Mouse (Mus musculus) midbrain, embryonic 13.5 days (tissue): ENCODE measurements at regions not wholly inside any gene's neighbourhood (a gene's known extent, or its start where the extent isn't known, plus 50 kb on each side); places are given as distances from the start of the nearest gene placed in this dataset.
"Not testable (repeated sequence)": the region's sequence is repeated elsewhere in the genome, so short reads cannot be mapped to it uniquely, and the experiment has no call there.

ENCODE experiments used
- ATAC-seq: fragments of 200-750 bp; cut with Nextera tagmentation; 2 replicates; pipeline ENCODE4 v1.8.0; 2017; ENCODE audit warnings: mild to moderate bottlenecking, moderate TSS enrichment, moderate library complexity
- H3K27ac ChIP-seq: fragments of 300-500 bp; sonication (generic); 2 replicates; pipeline ENCODE4 v1.5.1; 2015; ENCODE audit warnings: inconsistent platforms, mild to moderate bottlenecking, moderate library complexity
- H3K27me3 ChIP-seq: fragments of 300-500 bp; sonication (generic); 2 replicates; pipeline ENCODE4 v1.6.1; 2015; ENCODE audit warnings: mild to moderate bottlenecking, inconsistent platforms
- H3K36me3 ChIP-seq: fragments of 300-500 bp; sonication (generic); 2 replicates; pipeline ENCODE4 v1.6.1; 2015; ENCODE audit warnings: mild to moderate bottlenecking, inconsistent platforms
- H3K4me1 ChIP-seq: fragments of 300-500 bp; sonication (generic); replicated peaks from 2 replicates; pipeline ENCODE4 v1.6.1; 2015; ENCODE audit warnings: inconsistent platforms
- H3K4me2 ChIP-seq: fragments of 300-500 bp; sonication (generic); replicated peaks from 2 replicates; pipeline ENCODE4 v1.6.1; 2015; ENCODE audit warnings: moderate library complexity, mild to moderate bottlenecking, inconsistent platforms
- H3K4me3 ChIP-seq: fragments of 300-500 bp; sonication (generic); replicated peaks from 2 replicates; pipeline ENCODE4 v1.5.1; 2015; ENCODE audit warnings: mild to moderate bottlenecking, inconsistent platforms
- H3K9ac ChIP-seq: fragments of 300-500 bp; sonication (generic); replicated peaks from 2 replicates; pipeline ENCODE4 v1.6.1; 2015; ENCODE audit warnings: mild to moderate bottlenecking, inconsistent platforms
- H3K9me3 ChIP-seq: fragments of 300-500 bp; sonication (generic); 2 replicates; pipeline ENCODE4 v1.6.1; 2016; ENCODE audit warnings: mild to moderate bottlenecking, inconsistent platforms
- WGBS: fragments of 180-500 bp; shearing (Covaris S2); methylation state at CpG from one replicate; pipeline ENCODE4 v1.1.7; 2015; 5-methylcytosine and 5-hydroxymethylcytosine counted together

DNA sequence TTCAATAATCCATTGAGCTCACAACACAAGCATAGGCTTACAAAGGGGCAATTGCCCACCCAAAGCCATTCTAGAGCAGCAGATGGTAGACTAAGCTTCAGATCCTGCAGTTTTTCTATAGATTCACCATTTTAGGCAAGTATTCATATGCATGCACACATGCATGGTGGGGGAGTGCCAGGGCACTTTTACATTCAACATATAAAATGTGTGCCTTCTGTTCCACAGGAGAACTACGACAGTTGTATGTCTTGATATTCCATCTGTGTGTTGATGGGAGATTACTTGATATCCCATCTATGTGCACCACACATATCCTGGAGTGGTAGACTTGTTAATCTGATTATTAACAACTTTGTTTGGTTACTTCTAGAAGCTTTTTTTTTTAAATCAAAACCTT, 334.0 kb downstream of the Lrig3 start:
- H3K9me3 ChIP-seq = no peaks in the 10 kb centered on the region
- no peak overlapping the region for H3K4me2 ChIP-seq
- no peaks in the 10 kb centered on the region for H3K36me3 ChIP-seq
- H3K27ac ChIP-seq = no peak overlapping the region
- 78% methylated on average over 1 of the region's 1 CpGs for WGBS
- no peak for ATAC-seq
- no peaks in the 10 kb centered on the region for H3K27me3 ChIP-seq
- H3K9ac ChIP-seq = no peak overlapping the region
- H3K4me3 ChIP-seq = no peak overlapping the region
- no peaks in the 10 kb centered on the region for H3K4me1 ChIP-seq

DNA sequence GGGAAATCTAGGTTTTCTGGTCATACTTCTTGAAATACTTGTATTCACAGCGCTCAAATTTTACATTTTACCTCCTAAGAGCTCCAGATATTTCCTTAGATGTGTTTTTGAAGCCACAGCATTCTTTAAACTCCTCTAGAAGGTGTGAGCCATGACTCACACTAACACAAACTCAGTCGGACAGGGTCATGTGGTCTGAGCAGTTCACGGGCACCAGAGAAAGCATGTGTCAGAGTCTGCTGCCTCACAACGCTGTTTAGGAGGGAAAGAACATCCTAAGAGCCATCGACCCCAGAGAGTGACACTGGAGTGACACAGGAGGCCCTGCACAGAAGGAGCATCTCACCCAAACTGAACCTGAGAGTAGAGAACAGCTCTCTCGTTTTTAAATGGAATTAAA, 332.2 kb downstream of the Lrig3 start:
- Histone ChIP-seq H3K9me3 (no peaks in the 10 kb centered on the region), H3K4me2 (no peak overlapping the region), H3K4me3 (no peak overlapping the region), H3K9ac (no peak overlapping the region), H3K27me3 (no peaks in the 10 kb centered on the region), H3K36me3 (no peaks in the 10 kb centered on the region), H3K4me1 (no peaks in the 10 kb centered on the region), H3K27ac (no peak overlapping the region)
- no peak for ATAC-seq
- 86% methylated on average over 6 of the region's 6 CpGs for WGBS

DNA sequence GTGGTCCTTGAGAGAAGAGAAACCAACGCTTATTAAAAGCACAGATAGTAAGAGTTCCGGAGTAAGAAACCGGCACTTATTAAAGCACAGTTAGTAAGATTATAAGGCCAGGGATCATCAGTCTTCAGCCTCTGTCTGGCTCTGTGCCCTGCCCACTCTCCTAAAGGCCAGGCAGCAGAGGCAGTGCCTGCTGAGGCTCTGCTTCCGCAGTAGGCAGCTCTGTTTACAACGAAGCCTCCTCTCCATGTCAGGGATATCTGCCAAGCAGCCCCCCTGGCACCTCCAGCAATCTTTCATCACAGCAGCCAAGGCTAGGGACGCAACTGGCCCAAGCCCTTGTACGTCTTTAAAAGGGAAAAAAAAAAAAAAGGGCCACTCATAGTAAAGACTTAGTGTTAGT, 329.9 kb downstream of the Lrig3 start:
- H3K36me3 ChIP-seq = no peaks in the 10 kb centered on the region
- H3K4me1 ChIP-seq = no peaks in the 10 kb centered on the region
- WGBS = 82% methylated on average over 7 of the region's 7 CpGs
- ATAC-seq = no peak
- no peaks in the 10 kb centered on the region for H3K27me3 ChIP-seq
- no peak overlapping the region for H3K27ac ChIP-seq
- no peaks in the 10 kb centered on the region for H3K9me3 ChIP-seq
- H3K4me2 ChIP-seq = no peak overlapping the region
- no peak overlapping the region for H3K4me3 ChIP-seq
- H3K9ac ChIP-seq = no peak overlapping the region

- Histone ChIP-seq H3K4me1 (no peaks in the 10 kb centered on the region), H3K9me3 (no peaks in the 10 kb centered on the region)
- ATAC-seq = no peak
Observed at GRCm38 (mm10) chr10:126291765-126292164, 325.8 kb downstream of the Lrig3 start.

GRCm38 (mm10) chr10:126285096-126285495, 319.1 kb downstream of the Lrig3 start:
- not testable (repeated sequence) for H3K9ac ChIP-seq, H3K4me2 ChIP-seq, H3K27me3 ChIP-seq, H3K9me3 ChIP-seq, H3K36me3 ChIP-seq, H3K4me3 ChIP-seq, ATAC-seq, H3K27ac ChIP-seq, H3K4me1 ChIP-seq
- 89% methylated on average over 6 of the region's 13 CpGs for WGBS

More at GRCm38 (mm10) chr10:126291765-126292164, 325.8 kb downstream of the Lrig3 start:
- Histone ChIP-seq H3K27me3 (no peaks in the 10 kb centered on the region), H3K4me2 (no peak overlapping the region), H3K9ac (no peak overlapping the region), H3K36me3 (no peaks in the 10 kb centered on the region), H3K27ac (no peak overlapping the region), H3K4me3 (no peak overlapping the region)

DNA sequence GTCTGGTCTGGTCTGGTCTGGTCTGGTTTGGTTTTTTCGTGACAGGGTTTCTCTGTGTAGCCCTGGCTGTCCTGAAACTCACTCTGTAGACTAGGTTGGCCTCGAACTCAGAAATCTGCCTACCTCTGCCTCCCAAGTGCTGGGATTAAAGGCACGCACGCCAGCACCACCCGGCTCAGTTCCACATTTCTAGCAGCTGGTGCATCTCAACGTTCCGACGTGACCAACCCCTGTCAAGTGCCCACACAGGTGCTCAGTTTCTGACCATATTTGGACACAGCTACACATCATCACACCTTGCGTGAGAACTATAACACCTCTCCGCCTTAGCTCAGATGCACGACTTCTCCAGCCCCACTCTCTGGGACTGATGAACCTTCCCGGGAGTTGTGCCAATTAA, 304.4 kb downstream of the Lrig3 start:
- no peak overlapping the region for H3K4me3 ChIP-seq
- H3K27ac ChIP-seq = no peak overlapping the region
- H3K27me3 ChIP-seq = no peaks in the 10 kb centered on the region
- 94% methylated on average over 12 of the region's 12 CpGs for WGBS
- H3K4me2 ChIP-seq = no peak overlapping the region
- no peaks in the 10 kb centered on the region for H3K9me3 ChIP-seq
- no peak overlapping the region for H3K9ac ChIP-seq
- no peaks in the 10 kb centered on the region for H3K36me3 ChIP-seq
- ATAC-seq = no peak
- no peaks in the 10 kb centered on the region for H3K4me1 ChIP-seq

DNA sequence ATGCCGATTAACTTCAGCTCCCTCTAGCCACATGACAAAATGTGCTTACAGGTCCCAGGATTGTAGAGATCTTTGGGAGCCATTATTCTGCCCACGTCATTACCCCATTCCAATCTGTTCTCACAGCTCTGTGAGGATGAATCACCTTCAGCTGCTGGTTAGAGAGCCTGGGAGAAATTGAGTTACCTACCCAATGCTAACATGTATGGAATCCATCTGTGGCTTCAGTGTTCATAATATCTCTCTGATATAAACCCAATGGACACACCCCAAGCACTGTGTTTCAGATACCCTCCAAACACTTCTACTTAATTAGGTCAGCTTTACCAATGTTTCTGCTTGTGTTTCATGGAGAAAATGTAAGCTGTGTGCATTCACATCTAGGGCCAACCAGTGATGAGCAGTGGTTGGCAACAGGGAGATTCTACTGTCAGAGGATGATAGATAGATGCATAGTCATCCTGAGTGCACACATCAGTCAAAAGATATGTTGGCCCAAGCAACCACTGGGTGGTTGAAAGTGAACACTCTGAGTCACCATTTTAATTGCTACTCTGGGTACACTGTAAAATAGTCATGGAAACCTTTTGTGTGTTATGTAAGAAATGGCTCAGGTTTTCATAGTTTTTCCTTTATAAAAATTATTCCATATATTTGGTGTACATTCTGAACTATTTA, 301.5 kb downstream of the Lrig3 start:
- Histone ChIP-seq H3K27ac (no peak overlapping the region), H3K9me3 (no peaks in the 10 kb centered on the region), H3K27me3 (no peaks in the 10 kb centered on the region), H3K4me3 (no peak overlapping the region), H3K9ac (no peak overlapping the region), H3K4me1 (no peaks in the 10 kb centered on the region), H3K4me2 (no peak overlapping the region), H3K36me3 (no peaks in the 10 kb centered on the region)
- 91% methylated on average over 2 of the region's 2 CpGs for WGBS
- no peak for ATAC-seq

DNA sequence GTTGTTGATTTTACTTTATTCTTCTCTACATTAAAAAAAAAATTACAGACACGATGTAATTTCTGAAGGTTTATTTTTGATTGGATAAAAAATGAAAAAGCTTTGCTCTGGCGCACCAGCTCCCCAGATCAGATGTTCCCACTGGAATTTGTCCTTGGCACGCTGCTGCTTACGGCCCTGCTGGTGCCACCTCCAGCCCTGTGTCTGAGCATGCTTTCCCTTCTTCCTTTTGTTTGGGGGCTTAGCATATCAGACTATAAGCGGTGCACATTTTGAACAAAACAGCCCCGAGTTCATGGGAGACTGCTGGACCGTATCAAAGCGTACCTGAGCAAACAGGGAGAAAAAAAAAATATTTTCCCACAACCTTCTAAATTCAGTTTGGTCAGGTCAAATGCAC, 291.2 kb downstream of the Lrig3 start:
- WGBS = 55% methylated on average over 8 of the region's 8 CpGs

DNA sequence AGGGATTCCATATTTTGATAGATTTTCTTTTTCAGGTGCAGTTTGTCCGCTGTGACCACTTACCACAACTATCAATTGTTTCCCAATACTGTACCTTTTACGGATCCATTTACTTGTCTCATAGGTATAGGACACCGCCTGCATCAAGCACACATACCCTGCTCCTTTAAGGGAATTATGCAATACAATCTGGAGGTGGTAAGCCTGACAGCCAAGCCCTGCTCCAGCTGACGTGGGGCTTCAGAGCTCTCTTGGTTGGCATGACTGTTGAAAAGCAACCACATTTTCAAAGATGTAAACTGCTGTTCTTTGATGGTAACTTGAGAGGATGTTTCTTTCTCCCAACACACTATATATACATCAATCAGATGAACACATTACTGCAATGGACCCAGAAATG, 288.2 kb downstream of the Lrig3 start:
- Histone ChIP-seq H3K4me2 (no peak overlapping the region), H3K4me3 (no peak overlapping the region), H3K27ac (no peak overlapping the region), H3K27me3 (no peaks in the 10 kb centered on the region), H3K4me1 (peaks cover 7% of the 10 kb centered on the region), H3K9me3 (no peaks in the 10 kb centered on the region), H3K9ac (no peak overlapping the region), H3K36me3 (no peaks in the 10 kb centered on the region)
- 88% methylated on average over 4 of the region's 4 CpGs for WGBS
- ATAC-seq = no peak

More for the DNA sequence above, 291.2 kb downstream of the Lrig3 start:
- peaks cover 7% of the 10 kb centered on the region for H3K4me1 ChIP-seq
- H3K4me3 ChIP-seq = no peak overlapping the region
- no peak overlapping the region for H3K4me2 ChIP-seq
- no peaks in the 10 kb centered on the region for H3K27me3 ChIP-seq
- no peak for ATAC-seq
- no peaks in the 10 kb centered on the region for H3K9me3 ChIP-seq
- no peak overlapping the region for H3K9ac ChIP-seq
- peak overlapping the region; percentile 22; the same call in 1 of the 2 replicates for H3K27ac ChIP-seq
- no peaks in the 10 kb centered on the region for H3K36me3 ChIP-seq

DNA sequence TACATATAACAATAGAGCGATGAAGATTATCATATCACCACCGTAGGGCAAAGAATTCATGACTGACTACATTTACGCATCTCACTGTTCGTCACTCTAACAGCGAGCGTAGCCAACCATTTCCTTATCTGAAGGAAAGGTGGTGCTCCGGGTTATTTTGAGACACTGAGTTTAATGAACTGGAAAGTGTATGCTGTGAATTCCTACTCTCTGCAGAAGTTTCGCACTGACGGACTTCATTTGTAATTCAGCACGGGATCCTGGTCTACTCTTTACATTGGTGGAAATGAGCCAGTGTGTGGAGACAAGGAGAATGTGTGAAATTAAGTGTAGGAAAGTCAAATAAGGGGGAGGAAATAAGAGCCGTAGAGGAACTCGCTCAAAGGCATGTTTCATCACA, 283.2 kb downstream of the Lrig3 start:
- no peak overlapping the region for H3K9ac ChIP-seq
- H3K27ac ChIP-seq = no peak overlapping the region
- ATAC-seq = no peak
- no peak overlapping the region for H3K4me3 ChIP-seq
- H3K4me2 ChIP-seq = no peak overlapping the region
- no peaks in the 10 kb centered on the region for H3K27me3 ChIP-seq
- H3K36me3 ChIP-seq = no peaks in the 10 kb centered on the region
- H3K4me1 ChIP-seq = no peaks in the 10 kb centered on the region
- WGBS = 71% methylated on average over 12 of the region's 12 CpGs
- H3K9me3 ChIP-seq = no peaks in the 10 kb centered on the region

DNA sequence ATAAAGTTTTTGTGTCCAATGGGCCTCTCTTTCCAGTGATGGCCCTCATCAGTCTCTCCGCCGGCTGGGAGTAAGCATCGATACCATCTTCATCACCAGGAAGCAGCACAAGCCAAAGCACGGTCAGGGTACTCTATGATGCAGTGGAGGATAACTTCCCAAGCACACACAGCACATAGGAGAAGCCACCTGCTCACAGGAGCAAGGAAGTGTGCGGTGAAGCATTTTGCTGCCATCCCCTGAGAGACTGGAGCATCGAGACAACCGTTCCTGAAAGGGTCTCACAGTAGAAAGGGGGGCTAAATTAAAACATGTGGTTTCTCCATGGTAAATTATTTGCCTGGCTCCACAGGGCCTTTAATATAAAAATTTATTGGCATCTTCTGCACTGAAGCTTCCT, 277.1 kb downstream of the Lrig3 start:
- whole genome bisulfite sequencing = 89% methylated on average over 7 of the region's 7 CpGs
- Histone ChIP-seq H3K4me2 (no peak overlapping the region), H3K9ac (no peak overlapping the region), H3K9me3 (no peaks in the 10 kb centered on the region), H3K4me3 (no peak overlapping the region), H3K27ac (no peak overlapping the region), H3K27me3 (no peaks in the 10 kb centered on the region), H3K4me1 (no peaks in the 10 kb centered on the region), H3K36me3 (no peaks in the 10 kb centered on the region)
- no peak for ATAC-seq

GRCm38 (mm10) chr10:126239536-126239935, 273.6 kb downstream of the Lrig3 start:
- Histone ChIP-seq H3K36me3 (no peaks in the 10 kb centered on the region), H3K9me3 (no peaks in the 10 kb centered on the region), H3K27me3 (no peaks in the 10 kb centered on the region), H3K4me3 (no peak overlapping the region), H3K9ac (no peak overlapping the region), H3K4me1 (no peaks in the 10 kb centered on the region), H3K27ac (no peak overlapping the region), H3K4me2 (no peak overlapping the region)
- WGBS = 46% methylated on average over 4 of the region's 4 CpGs
- no peak for ATAC-seq
